Mouse (Mus musculus) heart, adult 2 months (tissue): Measurements from ENCODE around the gene Arhgef10l. TPM values are rescaled to one million over a fixed set of nuclear protein-coding genes. Genes with fewer than 3 reads are reported as not detected.
A peak's percentile ranks its signal among the peaks of the same experiment; 100 is the strongest.

Experiments
- DNase-seq, 2 experiments: peaks; one replicate each; pipeline ENCODE4 v3.0.0; 2021
- H3K27ac ChIP-seq: fragments of 200-600 bp; 2 replicates; pipeline ENCODE4 v1.8.1; 2022
- H3K27me3 ChIP-seq: fragments of 200-500 bp; 2 replicates; pipeline ENCODE4 v1.6.1; 2012; ENCODE audit warnings: mild to moderate bottlenecking, low read length, inconsistent platforms, mixed read lengths; ENCODE audit not compliant: control insufficient read depth, insufficient read depth
- H3K36me3 ChIP-seq: fragments of 200-500 bp; 2 replicates; pipeline ENCODE4 v1.6.1; 2012; ENCODE audit warnings: low read length, inconsistent platforms; ENCODE audit not compliant: control insufficient read depth, insufficient read depth
- H3K4me1 ChIP-seq: fragments of 200-500 bp; 2 replicates; pipeline ENCODE4 v1.6.1; 2011; ENCODE audit warnings: low read length; ENCODE audit not compliant: control insufficient read depth, insufficient read depth
- H3K4me3 ChIP-seq: fragments of 200-600 bp; 2 replicates; pipeline ENCODE4 v1.8.1; 2022
- H3K79me2 ChIP-seq: fragments of 200-500 bp; replicated peaks from 2 replicates; pipeline ENCODE4 v1.6.1; 2012; ENCODE audit warnings: mild to moderate bottlenecking, inconsistent platforms, low read length, moderate library complexity, mixed read lengths; ENCODE audit not compliant: control insufficient read depth, insufficient read depth
- H3K9ac ChIP-seq: fragments of 200-500 bp; 2 replicates; pipeline ENCODE4 v1.6.1; 2012; ENCODE audit warnings: low read depth, mild to moderate bottlenecking, control low read depth, inconsistent platforms, low read length, mixed read lengths
- CTCF ChIP-seq: fragments of 200-600 bp; IDR thresholded peaks from 2 replicates; pipeline ENCODE4 v1.8.1; 2022; ENCODE audit warnings: antibody characterized with exemption, mild to moderate bottlenecking, moderate library complexity
- EP300 ChIP-seq: fragments of 200-500 bp; IDR thresholded peaks from 2 replicates; pipeline ENCODE4 v1.6.1; 2011; ENCODE audit warnings: low read depth, low read length, control low read depth; ENCODE audit not compliant: insufficient read depth
- POLR2A ChIP-seq: fragments of 200-500 bp; IDR thresholded peaks from 2 replicates; pipeline ENCODE4 v1.6.1; 2011; ENCODE audit warnings: mild to moderate bottlenecking, low read depth, low read length, control low read depth; ENCODE audit not compliant: insufficient read depth
- WGBS: fragments of 180-500 bp; shearing (Covaris S2); methylation state at CpG from one replicate; pipeline ENCODE4 v1.1.7; 2018; 5-methylcytosine and 5-hydroxymethylcytosine counted together
- intact Hi-C: fragments of 180-260 bp; cut with DNase I; formaldehyde crosslinking; loops from one replicate; pipeline ENCODE4 v1.15.1; 2025
- polyA plus RNA-seq: library from polyadenylated mRNA; depleted of rRNA; stranded (reverse); fragments of >200 nt; gene quantifications from 2 replicates; pipeline ENCODE4 v1.2.3, GENCODE M21; 2012
- total RNA-seq, 2 experiments: library from RNA; stranded (reverse); gene quantifications; 2 replicates each; pipeline ENCODE4 v1.2.3; 2021

Arhgef10l gene
- total and polyA plus RNA-seq, 3 experiments = 54.7 to 74.4 (median 61.0) TPM

DNA sequence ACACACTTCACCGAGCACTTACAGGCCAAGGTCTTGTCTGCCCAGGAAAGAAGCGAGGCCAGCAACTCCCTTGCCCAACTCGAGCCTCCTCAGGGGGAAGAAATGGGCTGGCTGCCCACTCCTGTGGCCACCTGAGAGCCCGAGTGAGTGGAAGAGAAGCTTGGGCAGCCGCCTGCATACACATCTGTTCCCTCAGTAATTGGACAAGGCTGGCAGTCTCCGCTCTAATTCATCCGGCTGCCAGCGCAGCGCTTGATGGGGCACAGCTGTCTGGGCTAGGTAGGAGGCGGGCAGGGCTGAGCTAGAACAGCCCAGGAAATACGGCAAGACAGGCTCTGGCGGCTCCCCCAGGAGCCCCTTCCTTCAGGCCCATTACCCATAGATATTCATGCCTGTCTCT lies 115.8 kb downstream of the Arhgef10l start:
- TF ChIP-seq POLR2A = no peak
- TF ChIP-seq CTCF = no peak
- TF ChIP-seq EP300 = no peak
- Histone ChIP-seq H3K36me3 (no peaks in the 10 kb centered on the region), H3K27me3 (no peaks in the 10 kb centered on the region), H3K9ac (no peak overlapping the region), H3K4me1 (no peaks in the 10 kb centered on the region), H3K4me3 (no peak overlapping the region), H3K79me2 (no peaks in the 10 kb centered on the region), H3K27ac (no peak overlapping the region)
- DNase-seq = peak; percentile 50 to 64
- intact Hi-C loops = loop anchor here (10.0 kb wide), 1 partner anchor 675 kb away; no protein-coding TSS in a partner anchor
- WGBS = 72% methylated on average over 12 of the region's 12 CpGs

GRCm38 (mm10) chr4:140547488-140547887 lies 118.3 kb downstream of the Arhgef10l start:
- Histone ChIP-seq H3K36me3 (no peaks in the 10 kb centered on the region), H3K9ac (no peak overlapping the region), H3K79me2 (no peaks in the 10 kb centered on the region), H3K27ac (no peak overlapping the region), H3K4me3 (no peak overlapping the region), H3K4me1 (no peaks in the 10 kb centered on the region), H3K27me3 (no peaks in the 10 kb centered on the region)
- intact Hi-C loops = loop anchor here (2.0 to 10.0 kb wide), 2 partner anchors 295 to 673 kb away; no protein-coding TSS in a partner anchor
- TF ChIP-seq EP300 = no peak
- peak; percentile 91 for TF ChIP-seq CTCF
- 43% methylated on average over 7 of the region's 7 CpGs for WGBS
- peak; percentile 62 to 73 for DNase-seq

GRCm38 (mm10) chr4:140539125-140539524 lies 126.7 kb downstream of the Arhgef10l start:
- Histone ChIP-seq H3K9ac (no peak overlapping the region), H3K36me3 (no peaks in the 10 kb centered on the region), H3K27me3 (no peaks in the 10 kb centered on the region), H3K4me3 (no peak overlapping the region), H3K79me2 (no peaks in the 10 kb centered on the region), H3K27ac (no peak overlapping the region), H3K4me1 (0 out of 2 replicates have a peak, but pooled peaks cover 2% of the 10 kb centered on the region)
- WGBS = 47% methylated on average over 11 of the region's 11 CpGs
- DNase-seq = peak; percentile 33 to 69
- intact Hi-C loops = no loop called here
- no peak for TF ChIP-seq POLR2A
- TF ChIP-seq CTCF = peak; percentile 80

DNA sequence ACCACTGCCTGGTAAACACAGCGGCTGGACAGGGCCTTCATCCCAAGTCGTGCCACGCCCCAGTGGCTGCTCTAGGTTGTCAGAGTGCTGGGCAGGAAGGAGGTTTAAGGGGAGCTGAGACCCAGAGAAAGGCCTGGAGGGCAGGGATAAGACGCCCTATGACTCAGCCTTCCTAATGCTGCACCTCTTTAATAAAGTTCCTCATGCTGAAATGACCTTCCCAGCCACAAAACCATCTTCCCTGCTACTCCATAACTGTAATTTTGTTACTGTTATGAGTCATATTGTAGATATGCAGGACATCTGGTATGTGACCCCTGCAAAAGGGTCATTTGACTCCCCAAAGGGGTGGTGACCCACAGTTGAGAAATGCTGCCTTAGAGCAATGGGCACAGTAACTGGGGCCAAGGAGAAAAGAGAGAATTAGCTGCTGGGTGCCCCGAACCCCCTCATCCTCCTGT lies 128.2 kb downstream of the Arhgef10l start:
- peaks cover 2% of the 10 kb centered on the region; the same call in 1 of the 2 replicates for H3K4me1 ChIP-seq
- WGBS = 68% methylated on average over 5 of the region's 5 CpGs
- intact Hi-C loops = no loop called here
- TF ChIP-seq EP300 (no peak), POLR2A (no peak)
- no peak overlapping the region for H3K4me3 ChIP-seq
- H3K27ac ChIP-seq = no peak overlapping the region
- DNase-seq = no peak
- H3K79me2 ChIP-seq = no peaks in the 10 kb centered on the region
- no peak overlapping the region for H3K9ac ChIP-seq
- H3K36me3 ChIP-seq = no peaks in the 10 kb centered on the region
- no peaks in the 10 kb centered on the region for H3K27me3 ChIP-seq

GRCm38 (mm10) chr4:140535323-140535722 lies 130.5 kb downstream of the Arhgef10l start:
- H3K9ac ChIP-seq = no peak overlapping the region
- H3K4me3 ChIP-seq = no peak overlapping the region
- intact Hi-C loops = no loop called here
- H3K79me2 ChIP-seq = no peaks in the 10 kb centered on the region
- WGBS = 85% methylated on average over 8 of the region's 8 CpGs
- H3K36me3 ChIP-seq = no peaks in the 10 kb centered on the region
- H3K27me3 ChIP-seq = no peaks in the 10 kb centered on the region
- no peak for DNase-seq
- H3K27ac ChIP-seq = no peak overlapping the region
- H3K4me1 ChIP-seq = no peaks in the 10 kb centered on the region; the same call in 1 of the 2 replicates
- TF ChIP-seq EP300 (no peak), CTCF (no peak), POLR2A (no peak)

- H3K36me3 ChIP-seq = no peaks in the 10 kb centered on the region
- no peak overlapping the region for H3K9ac ChIP-seq
- no peak for DNase-seq
- no peak overlapping the region for H3K4me3 ChIP-seq
- intact Hi-C loops = no loop called here
- H3K27ac ChIP-seq = no peak overlapping the region
- H3K27me3 ChIP-seq = no peaks in the 10 kb centered on the region
- no peaks in the 10 kb centered on the region; the same call in 1 of the 2 replicates for H3K4me1 ChIP-seq
- no peak for TF ChIP-seq EP300
- TF ChIP-seq CTCF = no peak
- TF ChIP-seq POLR2A = no peak
- 50% methylated on average over 15 of the region's 15 CpGs for WGBS
- no peaks in the 10 kb centered on the region for H3K79me2 ChIP-seq
These were observed 133.5 kb downstream of the Arhgef10l start for GRCm38 (mm10) chr4:140532270-140532669.
